ENCODE assay signal across 8 mouse cellular contexts in the genomic region with DNA sequence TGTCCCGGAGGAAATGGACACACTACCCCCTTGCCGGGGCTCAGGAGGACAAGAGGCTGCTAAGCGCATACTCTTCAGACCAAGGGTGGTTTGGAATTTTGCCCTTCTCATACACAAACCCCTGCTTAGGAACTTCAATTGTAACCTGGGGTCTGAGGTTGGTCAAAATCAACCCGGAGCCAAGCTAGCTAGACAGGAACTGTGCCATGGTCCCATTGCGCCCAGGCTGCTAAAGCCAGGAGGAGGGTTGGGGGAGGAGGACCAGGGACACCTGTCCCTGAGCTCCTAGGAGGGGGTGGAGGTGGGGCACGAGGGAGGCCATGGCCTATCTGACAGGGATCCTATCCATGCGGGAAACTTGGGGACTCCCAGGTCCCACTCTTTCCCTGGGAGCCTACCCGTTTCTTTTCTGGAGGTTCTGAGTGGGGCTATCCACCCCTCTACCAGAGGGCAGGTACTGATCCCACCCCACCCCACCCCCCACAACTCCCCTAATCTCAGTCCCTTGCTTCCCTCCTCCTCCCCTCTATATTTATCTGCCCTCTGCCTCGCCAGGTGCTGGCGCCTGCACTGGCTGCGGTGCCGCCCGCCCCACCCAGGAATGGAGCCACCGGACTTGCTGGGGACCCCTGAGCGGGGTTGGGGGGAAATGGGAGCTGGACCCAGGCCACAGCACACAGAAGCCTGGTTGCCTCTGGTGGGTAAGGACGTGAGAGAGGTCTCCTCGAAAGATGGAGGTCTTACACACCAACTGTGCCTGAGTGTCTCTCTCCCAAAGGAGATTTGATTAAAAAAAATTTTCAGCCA. TPM values are rescaled to one million over a fixed set of nuclear protein-coding genes. Genes with fewer than 3 reads are reported as not detected.
DNase-seq lines count a peak whose midpoint lies in the region; ATAC-seq and TF ChIP-seq lines count a peak whose summit lies in the region.

No protein-coding gene starts in this region.

- H3K27ac ChIP-seq in forebrain, embryonic 13.5 days: no peak overlapping the region
- no peak overlapping the region for H3K27ac ChIP-seq in liver, embryonic 11.5 days (ENCODE audit: low read depth, low read length)
- peak overlapping the region; percentile 94 for H3K27ac ChIP-seq in stomach, postnatal 0 days (replicated peaks)

- no peak for ATAC-seq in forebrain, embryonic 13.5 days
- no peak for ATAC-seq in liver, embryonic 11.5 days (replicated peaks; ENCODE audit: low FRiP score)
- ATAC-seq in stomach, postnatal 0 days (ENCODE audit: low FRiP score, low TSS enrichment): no peak

- peak; percentile 55 for DNase-seq in cerebellum, adult 11 months
- DNase-seq in cerebellum, postnatal 4 days (ENCODE audit: low spot score in 2 of 2): no peak
- DNase-seq in liver, embryonic 11.5 days (ENCODE audit: low spot score): no peak
- peak; percentile 40 for DNase-seq in stomach, postnatal 0 days (ENCODE audit: low spot score)
- DNase-seq in left cerebral cortex, adult 11 months (ENCODE audit: low spot score): no peak
- no peak for DNase-seq in retina, postnatal 1 day

- TF ChIP-seq EP300 in stomach, postnatal 0 days (optimal IDR thresholded peaks at IDR 0.05): no peak

- H3ac ChIP-seq in C2C12 (ENCODE audit: control insufficient read depth, insufficient read length, low read depth): peak overlapping the region; percentile 38

- WGBS in forebrain, embryonic 13.5 days: 15% methylated on average over 16 of the region's 17 CpGs
- 14% methylated on average over 16 of the region's 17 CpGs for WGBS in liver, embryonic 11.5 days
- 14% methylated on average over 17 of the region's 17 CpGs for WGBS in stomach, postnatal 0 days

- H3K9me3 ChIP-seq in forebrain, embryonic 13.5 days (replicated peaks): no peaks in the 10 kb centered on the region
- no peaks in the 10 kb centered on the region for H3K9me3 ChIP-seq in liver, embryonic 11.5 days (ENCODE audit: control insufficient read depth, low read length)
- H3K9me3 ChIP-seq in stomach, postnatal 0 days (ENCODE audit: control insufficient read depth, low read length): no peaks in the 10 kb centered on the region

- H3K4me2 ChIP-seq in forebrain, embryonic 13.5 days: peak overlapping the region; percentile 83
- H3K4me2 ChIP-seq in liver, embryonic 11.5 days: peak overlapping the region; percentile 88
- H3K4me2 ChIP-seq in stomach, postnatal 0 days (replicated peaks; ENCODE audit: low read depth): peak overlapping the region; percentile 80

- peaks cover 32% of the 10 kb centered on the region for H3K79me2 ChIP-seq in C2C12 (ENCODE audit: control insufficient read depth, insufficient read depth)

- H3K4me3 ChIP-seq in C2C12 (ENCODE audit: insufficient read depth, poor library complexity, severe bottlenecking): peak overlapping the region; percentile 64
- peak overlapping the region; percentile 69 for H3K4me3 ChIP-seq in forebrain, embryonic 13.5 days
- peak overlapping the region; percentile 61 for H3K4me3 ChIP-seq in liver, embryonic 11.5 days (ENCODE audit: low read depth, low read length)
- peak overlapping the region; percentile 83 for H3K4me3 ChIP-seq in stomach, postnatal 0 days (ENCODE audit: low read depth, low read length)

- H3K4me1 ChIP-seq in forebrain, embryonic 13.5 days: peaks cover 52% of the 10 kb centered on the region
- H3K4me1 ChIP-seq in liver, embryonic 11.5 days (replicated peaks; ENCODE audit: control insufficient read depth, insufficient read depth, low read length): peaks cover 58% of the 10 kb centered on the region
- peaks cover 15% of the 10 kb centered on the region for H3K4me1 ChIP-seq in stomach, postnatal 0 days (replicated peaks; ENCODE audit: control insufficient read depth, insufficient read depth)

- no peak for TF ChIP-seq CTCF in C2C12 (IDR thresholded peaks at IDR 0.05; ENCODE audit: control insufficient read depth, insufficient read depth, insufficient read length)
- TF ChIP-seq CTCF in stomach, postnatal 0 days (IDR thresholded peaks at IDR 0.05; ENCODE audit: low read depth): no peak

- peak overlapping the region; percentile 77 for H3K9ac ChIP-seq in forebrain, embryonic 13.5 days
- H3K9ac ChIP-seq in liver, embryonic 11.5 days (ENCODE audit: low read depth, low read length): no peak overlapping the region
- H3K9ac ChIP-seq in stomach, postnatal 0 days (ENCODE audit: low read length): peak overlapping the region; percentile 82

- H3K36me3 ChIP-seq in C2C12 (ENCODE audit: control insufficient read depth, insufficient read depth): peaks cover 29% of the 10 kb centered on the region
- H3K36me3 ChIP-seq in forebrain, embryonic 13.5 days (ENCODE audit: poor library complexity, severe bottlenecking): peaks cover 17% of the 10 kb centered on the region
- peaks cover 7% of the 10 kb centered on the region for H3K36me3 ChIP-seq in liver, embryonic 11.5 days (ENCODE audit: control insufficient read depth, insufficient read depth, low read length)
- H3K36me3 ChIP-seq in stomach, postnatal 0 days (ENCODE audit: control insufficient read depth, insufficient read depth, low read length): peaks cover 23% of the 10 kb centered on the region

- H3K79me3 ChIP-seq in C2C12 (ENCODE audit: low read depth): peaks cover 19% of the 10 kb centered on the region

- no peaks in the 10 kb centered on the region for H3K27me3 ChIP-seq in C2C12 (ENCODE audit: control insufficient read depth, insufficient read depth, insufficient read length)
- H3K27me3 ChIP-seq in forebrain, embryonic 13.5 days: peaks cover 78% of the 10 kb centered on the region
- peaks cover 99% of the 10 kb centered on the region for H3K27me3 ChIP-seq in liver, embryonic 11.5 days (replicated peaks; ENCODE audit: control insufficient read depth, insufficient read depth, low read length)
- no peaks in the 10 kb centered on the region for H3K27me3 ChIP-seq in stomach, postnatal 0 days (ENCODE audit: control insufficient read depth, insufficient read depth, low read length)

TF ChIP-seq in C2C12, 6 proteins besides CTCF, POLR2A, EP300 and RAD21:
- TF ChIP-seq CEBPB (IDR thresholded peaks at IDR 0.05; ENCODE audit: low read depth): no peak
- TF ChIP-seq MYOG (IDR thresholded peaks at IDR 0.05; ENCODE audit: control insufficient read depth, extremely low read depth, insufficient read length): no peak
- TF ChIP-seq MAX (IDR thresholded peaks at IDR 0.05): no peak
- no peak for TF ChIP-seq USF1 (IDR thresholded peaks at IDR 0.05; ENCODE audit: low read depth)
- TF ChIP-seq MYOD1 (IDR thresholded peaks at IDR 0.05; ENCODE audit: control insufficient read depth, insufficient read length, low read depth): no peak
- TF ChIP-seq FOSL1 (IDR thresholded peaks at IDR 0.05; ENCODE audit: insufficient read depth, low read length, poor library complexity, severe bottlenecking): no peak

RNA-seq across cellular contexts. Expression of a gene that starts 0.8 kb away (rescaled TPM):
- polyA plus RNA-seq in C2C12 (2012; fragmentation: generic; extraction: Trizol): 0.28 TPM
- 0.36 and 0.42 TPM in 2 replicates for polyA plus RNA-seq in forebrain, embryonic 13.5 days (2015; fragmentation: Nextera tagmentation; extraction: Ambion mirVana)
- 0.34 and 0.40 TPM in 2 replicates for polyA plus RNA-seq in liver, embryonic 11.5 days (2014; fragmentation: Nextera tagmentation; extraction: Ambion mirVana)
- polyA plus RNA-seq in stomach, postnatal 0 days (2015; fragmentation: Nextera tagmentation; extraction: Ambion mirVana): 0.52 and 0.94 TPM in 2 replicates

RNA-seq across cellular contexts. Expression of a gene that starts 1.6 kb away (rescaled TPM):
- polyA plus RNA-seq in C2C12 (2012; fragmentation: generic; extraction: Trizol): 18.3 TPM
- 4.5 and 6.4 TPM in 2 replicates for polyA plus RNA-seq in forebrain, embryonic 13.5 days (2015; fragmentation: Nextera tagmentation; extraction: Ambion mirVana)
- 3.4 and 3.8 TPM in 2 replicates for polyA plus RNA-seq in liver, embryonic 11.5 days (2014; fragmentation: Nextera tagmentation; extraction: Ambion mirVana)
- 23.8 and 25.6 TPM in 2 replicates for polyA plus RNA-seq in stomach, postnatal 0 days (2015; fragmentation: Nextera tagmentation; extraction: Ambion mirVana)

RNA-seq across cellular contexts. Expression of a gene that starts 5.7 kb away (rescaled TPM):
- polyA plus RNA-seq in C2C12 (2012; fragmentation: generic; extraction: Trizol): 0.18 TPM
- 0.10 TPM in 1 of 2 replicates, not detected in the other for polyA plus RNA-seq in forebrain, embryonic 13.5 days (2015; fragmentation: Nextera tagmentation; extraction: Ambion mirVana)
- polyA plus RNA-seq in liver, embryonic 11.5 days (2014; fragmentation: Nextera tagmentation; extraction: Ambion mirVana): 0.10 TPM in 1 of 2 replicates, not detected in the other
- 0.16 and 0.24 TPM in 2 replicates for polyA plus RNA-seq in stomach, postnatal 0 days (2015; fragmentation: Nextera tagmentation; extraction: Ambion mirVana)

RNA-seq across cellular contexts. Expression of a gene that starts 13.8 kb away (rescaled TPM):
- 0.13 TPM for polyA plus RNA-seq in C2C12 (2012; fragmentation: generic; extraction: Trizol)
- 14.6 and 16.4 TPM in 2 replicates for polyA plus RNA-seq in forebrain, embryonic 13.5 days (2015; fragmentation: Nextera tagmentation; extraction: Ambion mirVana)
- polyA plus RNA-seq in liver, embryonic 11.5 days (2014; fragmentation: Nextera tagmentation; extraction: Ambion mirVana): 1.3 and 1.8 TPM in 2 replicates
- 3.0 and 3.1 TPM in 2 replicates for polyA plus RNA-seq in stomach, postnatal 0 days (2015; fragmentation: Nextera tagmentation; extraction: Ambion mirVana)

RNA-seq across cellular contexts. Expression of a gene that starts 49.8 kb away (rescaled TPM):
- polyA plus RNA-seq in C2C12 (2012; fragmentation: generic; extraction: Trizol): 115 TPM
- 108 and 112 TPM in 2 replicates for polyA plus RNA-seq in forebrain, embryonic 13.5 days (2015; fragmentation: Nextera tagmentation; extraction: Ambion mirVana)
- 82.3 and 85.3 TPM in 2 replicates for polyA plus RNA-seq in liver, embryonic 11.5 days (2014; fragmentation: Nextera tagmentation; extraction: Ambion mirVana)
- polyA plus RNA-seq in stomach, postnatal 0 days (2015; fragmentation: Nextera tagmentation; extraction: Ambion mirVana): 29.7 and 29.8 TPM in 2 replicates

Comparison
In these comparisons a context has a peak if more than half of its experiments do, and no peak if none do; other contexts are left out.
1. DNase-seq: peak in cerebellum, adult 11 months (single experiment) and stomach, postnatal 0 days (single experiment); none in cerebellum, postnatal 4 days (0 of 2), liver, embryonic 11.5 days (single experiment), left cerebral cortex, adult 11 months (single experiment) and retina, postnatal 1 day (single experiment).
2. Peak in every context shown above with its lines, with median percentiles within 50 percentile points of each other: H3K4me3 ChIP-seq and H3K4me2 ChIP-seq.